Comparison of ENCODE assay signal across 15 mouse cellular contexts in genomic region chr3:108380695-108381094, GRCm38 (mm10). TPM values are rescaled to one million over a fixed set of nuclear protein-coding genes. Genes with fewer than 3 reads are reported as not detected.
A peak's percentile ranks its signal among the peaks of the same experiment; 100 is the strongest.
DNase-seq lines count a peak whose midpoint lies in the region; ATAC-seq and TF ChIP-seq lines count a peak whose summit lies in the region.
"Had no signal": no experiment of that assay in that cellular context is flagged by ENCODE, and none has a peak within 500 bp of the region (broad histone marks: within the 10 kb centered on the region; RNA-seq: fewer than 3 reads in every experiment).

No protein-coding gene starts in this region.

- H3K9me3 ChIP-seq in midbrain, postnatal 0 days (ENCODE audit: low read length): no peaks in the 10 kb centered on the region
- H3K9me3 ChIP-seq in midbrain, embryonic 11.5 days (ENCODE audit: control insufficient read depth, low read length): no peaks in the 10 kb centered on the region
- H3K9me3 ChIP-seq in MEL (replicated peaks; ENCODE audit: insufficient read depth, low read length): no peaks in the 10 kb centered on the region
- no peaks in the 10 kb centered on the region for H3K9me3 ChIP-seq in kidney, embryonic 15.5 days (replicated peaks)
- H3K9me3 ChIP-seq: G1E; midbrain, embryonic 15.5 days had no signal

- no peak for DNase-seq in gastrocnemius, adult 2 months
- DNase-seq in gastrocnemius, adult 18-20 months (ENCODE audit: low spot score): no peak
- no peak for DNase-seq in midbrain, postnatal 0 days (ENCODE audit: low spot score)
- no peak for DNase-seq in midbrain, embryonic 11.5 days (ENCODE audit: low spot score, missing footprints)
- peak; percentile 58 for DNase-seq in MEL (ENCODE audit: low read depth, low spot score)
- DNase-seq in urinary bladder, postnatal 14 days (ENCODE audit: low spot score): no peak
- DNase-seq: adrenal gland, adult 8-10 months; cerebellum, postnatal 10 days; gastrocnemius, postnatal 10 days; kidney, postnatal 10 days; spleen, adult 18-20 months had no signal

- intact Hi-C loops in gastrocnemius, adult 2 months (cut with DNase I): no loop called here

- peak; percentile 35 for TF ChIP-seq CTCF in gastrocnemius, adult 2 months (IDR thresholded peaks at IDR 0.05)
- peak; percentile 63 for TF ChIP-seq CTCF in midbrain, postnatal 0 days (IDR thresholded peaks at IDR 0.05)
- TF ChIP-seq CTCF in MEL (IDR thresholded peaks at IDR 0.05 in 2 of 3, conservative IDR thresholded peaks at IDR 0.05 in 1 of 3; ENCODE audit: control insufficient read depth in 1 of 3, insufficient read depth in 1 of 3, low read depth in 2 of 3, low read length in 3 of 3, poor library complexity in 1 of 3, severe bottlenecking in 1 of 3): peak; percentile 31 to 90 (median 80); a peak in 5 of 6 replicates

- 77% methylated on average over 6 of the region's 6 CpGs for WGBS in midbrain, postnatal 0 days
- WGBS in midbrain, embryonic 11.5 days: 77% methylated on average over 6 of the region's 6 CpGs
- 80% methylated on average over 6 of the region's 6 CpGs for WGBS in kidney, embryonic 15.5 days

- H3K27me3 ChIP-seq in midbrain, postnatal 0 days (ENCODE audit: insufficient read depth, low read length): no peaks in the 10 kb centered on the region
- H3K27me3 ChIP-seq in midbrain, embryonic 11.5 days (ENCODE audit: control insufficient read depth, insufficient read depth, low read length): no peaks in the 10 kb centered on the region
- no peaks in the 10 kb centered on the region for H3K27me3 ChIP-seq in MEL (ENCODE audit: control insufficient read depth in 1 of 2, insufficient read depth in 2 of 2, low read length in 2 of 2)
- H3K27me3 ChIP-seq in kidney, embryonic 15.5 days: no peaks in the 10 kb centered on the region
- H3K27me3 ChIP-seq: midbrain, embryonic 15.5 days had no signal

- H3K4me3 ChIP-seq in gastrocnemius, adult 2 months: no peak overlapping the region
- no peak overlapping the region for H3K4me3 ChIP-seq in midbrain, postnatal 0 days (ENCODE audit: low read depth, low read length)
- H3K4me3 ChIP-seq in midbrain, embryonic 11.5 days (ENCODE audit: low read depth, low read length): no peak overlapping the region
- H3K4me3 ChIP-seq in MEL (ENCODE audit: control insufficient read depth in 1 of 2, insufficient read depth in 1 of 2, low read depth in 2 of 2, low read length in 2 of 2): no peak overlapping the region
- no peak overlapping the region for H3K4me3 ChIP-seq in kidney, embryonic 15.5 days (replicated peaks)
- H3K4me3 ChIP-seq: midbrain, embryonic 15.5 days had no signal

- TF ChIP-seq RAD21 in MEL (IDR thresholded peaks at IDR 0.05; ENCODE audit: low read depth, low read length): peak; percentile 26

- ATAC-seq in midbrain, postnatal 0 days (ENCODE audit: low FRiP score): no peak
- no peak for ATAC-seq in midbrain, embryonic 11.5 days (ENCODE audit: low FRiP score)
- peak; percentile 58 for ATAC-seq in megakaryocyte progenitor cell, adult 5-6 weeks (replicated peaks; ENCODE audit: poor library complexity)
- no peak for ATAC-seq in kidney, embryonic 15.5 days (replicated peaks; ENCODE audit: low FRiP score)
- ATAC-seq: midbrain, embryonic 15.5 days had no signal

- H3K9ac ChIP-seq in midbrain, postnatal 0 days (replicated peaks; ENCODE audit: low read length, poor library complexity, severe bottlenecking): no peak overlapping the region
- H3K9ac ChIP-seq in midbrain, embryonic 11.5 days (ENCODE audit: low read length): no peak overlapping the region
- H3K9ac ChIP-seq in MEL (ENCODE audit: control insufficient read depth, low read depth, low read length, poor library complexity, severe bottlenecking): no peak overlapping the region
- no peak overlapping the region for H3K9ac ChIP-seq in kidney, embryonic 15.5 days
- H3K9ac ChIP-seq: midbrain, embryonic 15.5 days had no signal

- no peak overlapping the region for H3K4me2 ChIP-seq in midbrain, postnatal 0 days (ENCODE audit: low read depth, low read length, poor library complexity, severe bottlenecking)
- H3K4me2 ChIP-seq in midbrain, embryonic 11.5 days: no peak overlapping the region
- H3K4me2 ChIP-seq in kidney, embryonic 15.5 days: no peak overlapping the region
- H3K4me2 ChIP-seq: midbrain, embryonic 15.5 days had no signal

- no peak for TF ChIP-seq EP300 in MEL (IDR thresholded peaks at IDR 0.05; ENCODE audit: low read depth in 1 of 2, low read length in 2 of 2)

- no peaks in the 10 kb centered on the region for H3K4me1 ChIP-seq in midbrain, postnatal 0 days (ENCODE audit: insufficient read depth, low read length)
- H3K4me1 ChIP-seq in midbrain, embryonic 11.5 days (ENCODE audit: control insufficient read depth, insufficient read depth, low read length): peaks cover 19% of the 10 kb centered on the region
- peaks cover 6 to 43% of the 10 kb centered on the region in 2 experiments for H3K4me1 ChIP-seq in MEL (ENCODE audit: control insufficient read depth in 1 of 2, insufficient read depth in 2 of 2, low read length in 2 of 2)
- H3K4me1 ChIP-seq in kidney, embryonic 15.5 days: peaks cover 31% of the 10 kb centered on the region

- peaks cover 4% of the 10 kb centered on the region; the same call in 1 of the 2 replicates for H3K79me2 ChIP-seq in MEL (ENCODE audit: control insufficient read depth, insufficient read depth, low read length, poor library complexity)

- H3K36me3 ChIP-seq in midbrain, postnatal 0 days (ENCODE audit: insufficient read depth, low read length): no peaks in the 10 kb centered on the region
- no peaks in the 10 kb centered on the region for H3K36me3 ChIP-seq in midbrain, embryonic 11.5 days (ENCODE audit: control insufficient read depth, insufficient read depth, low read length)
- H3K36me3 ChIP-seq in MEL (ENCODE audit: control insufficient read depth in 1 of 2, insufficient read depth in 2 of 2, low read length in 2 of 2): peaks cover 0 to 27% of the 10 kb centered on the region in 2 experiments; a peak in 2 of 4 replicates
- no peaks in the 10 kb centered on the region; the same call in 1 of the 2 replicates for H3K36me3 ChIP-seq in kidney, embryonic 15.5 days
- H3K36me3 ChIP-seq: midbrain, embryonic 15.5 days had no signal

- TF ChIP-seq POLR2A in MEL (IDR thresholded peaks at IDR 0.05; ENCODE audit: control insufficient read depth in 1 of 2, insufficient read depth in 1 of 2, low read depth in 1 of 2, low read length in 2 of 2, poor library complexity in 1 of 2): no peak

- no peak overlapping the region for H3K27ac ChIP-seq in gastrocnemius, adult 2 months
- H3K27ac ChIP-seq in midbrain, postnatal 0 days (ENCODE audit: low read depth, low read length): no peak overlapping the region
- no peak overlapping the region for H3K27ac ChIP-seq in midbrain, embryonic 11.5 days (ENCODE audit: low read depth, low read length)
- H3K27ac ChIP-seq in MEL (ENCODE audit: control insufficient read depth, low read depth, low read length): no peak overlapping the region
- no peak overlapping the region for H3K27ac ChIP-seq in kidney, embryonic 15.5 days
- H3K27ac ChIP-seq: midbrain, embryonic 15.5 days had no signal

TF ChIP-seq in MEL, 35 proteins besides CTCF, POLR2A, EP300 and RAD21 (continues in another document):
- TF ChIP-seq SMC3 (IDR thresholded peaks at IDR 0.05; ENCODE audit: low read depth, low read length): peak; percentile 73
- TF ChIP-seq USF1 (IDR thresholded peaks at IDR 0.05; ENCODE audit: low read depth, low read length): no peak; the same call in 1 of the 2 replicates
- peak; percentile 40; the same call in 1 of the 2 replicates for TF ChIP-seq SIN3A (IDR thresholded peaks at IDR 0.05; ENCODE audit: low read length)
- no peak for TF ChIP-seq UBTF (IDR thresholded peaks at IDR 0.05; ENCODE audit: borderline replicate concordance, insufficient read depth, low read depth, low read length)

RNA-seq across cellular contexts. Expression of gene Psrc1, which starts 2.9 kb away (rescaled TPM):
- total RNA-seq in gastrocnemius, adult 2 months (2021): not detected
- total RNA-seq in gastrocnemius, adult 18-20 months (2021): not detected
- 4.8 and 5.6 TPM in 2 replicates for total RNA-seq in midbrain, postnatal 0 days (2014; rRNA removed)
- 1.8 and 3.2 TPM in 2 replicates for polyA plus RNA-seq in midbrain, postnatal 0 days (2015; fragmentation: Nextera tagmentation; extraction: Ambion mirVana)
- polyA plus RNA-seq in midbrain, embryonic 11.5 days (2014; fragmentation: Nextera tagmentation; extraction: Ambion mirVana): 59.3 and 68.1 TPM in 2 replicates
- 12.5 and 14.6 TPM in 2 replicates for total RNA-seq in MEL (2012; rRNA removed)
- polyA plus RNA-seq in MEL (2012; ENCODE audit: insufficient read depth in 1 of 2, insufficient read length in 2 of 2, low read depth in 1 of 2, low replicate concordance in 2 of 2, missing spikeins in 1 of 2): 10 to 100 TPM in 1 of 2 experiments, not detected in 1; 37.3 TPM
- 7.7 and 10.3 TPM in 2 replicates for total RNA-seq in megakaryocyte progenitor cell, adult 5-6 weeks (2015)
- total RNA-seq in megakaryocyte progenitor cell, adult 5-6 weeks (2017): 10.2 and 14.1 TPM in 2 replicates
- 47.2 and 48.8 TPM in 2 replicates for polyA plus RNA-seq in kidney, embryonic 15.5 days (2015; fragmentation: Nextera tagmentation; extraction: Ambion mirVana)

RNA-seq across cellular contexts. Expression of gene Mybphl, which starts 16.0 kb away (rescaled TPM):
- total RNA-seq in gastrocnemius, adult 2 months (2021): not detected
- not detected for total RNA-seq in gastrocnemius, adult 18-20 months (2021)
- not detected in 2 replicates for total RNA-seq in midbrain, postnatal 0 days (2014; rRNA removed)
- 0.13 TPM in 1 of 2 replicates, not detected in the other for polyA plus RNA-seq in midbrain, postnatal 0 days (2015; fragmentation: Nextera tagmentation; extraction: Ambion mirVana)
- polyA plus RNA-seq in midbrain, embryonic 11.5 days (2014; fragmentation: Nextera tagmentation; extraction: Ambion mirVana): 0.12 TPM in 1 of 2 replicates, not detected in the other
- not detected in 2 replicates for total RNA-seq in MEL (2012; rRNA removed)
- not detected for polyA plus RNA-seq in MEL (2012; ENCODE audit: insufficient read depth in 1 of 2, insufficient read length in 2 of 2, low read depth in 1 of 2, low replicate concordance in 2 of 2, missing spikeins in 1 of 2)
- total RNA-seq in megakaryocyte progenitor cell, adult 5-6 weeks (2015): not detected in 2 replicates
- not detected in 2 replicates for total RNA-seq in megakaryocyte progenitor cell, adult 5-6 weeks (2017)
- polyA plus RNA-seq in kidney, embryonic 15.5 days (2015; fragmentation: Nextera tagmentation; extraction: Ambion mirVana): not detected in 2 replicates
- total RNA-seq: adrenal gland, adult 8-10 months; G1E; gastrocnemius, postnatal 10 days had no signal
- polyA plus RNA-seq: G1E; midbrain, embryonic 15.5 days had no signal

RNA-seq across cellular contexts. Expression of gene Celsr2, which starts 34.7 kb away (rescaled TPM):
- 1 to 10 TPM; 6.4 to 8.8 TPM for total RNA-seq in gastrocnemius, adult 2 months (2021)
- total RNA-seq in gastrocnemius, adult 18-20 months (2021): 10 to 100 TPM; 10.0 to 11.6 TPM
- 68.5 and 83.4 TPM in 2 replicates for total RNA-seq in midbrain, postnatal 0 days (2014; rRNA removed)
- polyA plus RNA-seq in midbrain, postnatal 0 days (2015; fragmentation: Nextera tagmentation; extraction: Ambion mirVana): 19.0 and 24.4 TPM in 2 replicates
- 61.9 and 65.2 TPM in 2 replicates for polyA plus RNA-seq in midbrain, embryonic 11.5 days (2014; fragmentation: Nextera tagmentation; extraction: Ambion mirVana)
- not detected in 2 replicates for total RNA-seq in MEL (2012; rRNA removed)
- under 1 TPM in 1 of 2 experiments, not detected in 1; 0.04 TPM for polyA plus RNA-seq in MEL (2012; ENCODE audit: insufficient read depth in 1 of 2, insufficient read length in 2 of 2, low read depth in 1 of 2, low replicate concordance in 2 of 2, missing spikeins in 1 of 2)
- 1.1 and 1.6 TPM in 2 replicates for total RNA-seq in megakaryocyte progenitor cell, adult 5-6 weeks (2015)
- 0.20 and 0.42 TPM in 2 replicates for total RNA-seq in megakaryocyte progenitor cell, adult 5-6 weeks (2017)
- 19.3 and 21.6 TPM in 2 replicates for polyA plus RNA-seq in kidney, embryonic 15.5 days (2015; fragmentation: Nextera tagmentation; extraction: Ambion mirVana)
